Mouse (Mus musculus) cerebellum, adult 2 months (tissue): ENCODE measurements around the gene Sik3. TPM values are rescaled to one million over a fixed set of nuclear protein-coding genes. Genes with fewer than 3 reads are reported as not detected.
A peak's percentile ranks its signal among the peaks of the same experiment; 100 is the strongest.
"Not testable (repeated sequence)": the region's sequence is repeated elsewhere in the genome, so short reads cannot be mapped to it uniquely, and the experiment has no call there.

Experiments used
- DNase-seq, 2 experiments: peaks; one replicate each; pipeline ENCODE4 v3.0.0; 2021
- H3K27ac ChIP-seq: fragments of 200-500 bp; 2 replicates; pipeline ENCODE4 v1.5.1; 2012; ENCODE audit warnings: low read length, control low read depth, inconsistent platforms; ENCODE audit not compliant: insufficient read depth
- H3K27me3 ChIP-seq: fragments of 200-500 bp; 2 replicates; pipeline ENCODE4 v1.6.1; 2012; ENCODE audit warnings: inconsistent platforms, mild to moderate bottlenecking, low read length, moderate library complexity; ENCODE audit not compliant: control insufficient read depth, insufficient read depth
- H3K4me1 ChIP-seq: fragments of 200-500 bp; 2 replicates; pipeline ENCODE4 v1.6.1; 2011; ENCODE audit warnings: low read length; ENCODE audit not compliant: control insufficient read depth, insufficient read depth
- H3K4me3 ChIP-seq: fragments of 200-500 bp; replicated peaks from 2 replicates; pipeline ENCODE3; 2011; ENCODE audit warnings: mild to moderate bottlenecking, low read depth, low read length, control low read depth; ENCODE audit not compliant: insufficient read depth
- CTCF ChIP-seq: fragments of 200-500 bp; IDR thresholded peaks from 2 replicates; pipeline ENCODE4 v1.5.1; 2011; ENCODE audit warnings: low read depth, mild to moderate bottlenecking, control low read depth, low read length, moderate library complexity, borderline replicate concordance; ENCODE audit not compliant: insufficient read depth
- POLR2A ChIP-seq: fragments of 200-500 bp; IDR thresholded peaks from 2 replicates; pipeline ENCODE4 v1.6.1; 2011; ENCODE audit warnings: low read length, control low read depth, borderline replicate concordance; ENCODE audit not compliant: insufficient read depth
- WGBS: fragments of 180-500 bp; shearing (Covaris S2); methylation state at CpG from one replicate; pipeline ENCODE4 v1.1.7; 2018; 5-methylcytosine and 5-hydroxymethylcytosine counted together
- polyA plus RNA-seq: library from polyadenylated mRNA; depleted of rRNA; stranded (reverse); fragments of >200 nt; gene quantifications from 2 replicates; pipeline ENCODE4 v1.2.3, GENCODE M21; 2012

The Sik3 gene
- polyA plus RNA-seq, 1 experiment: 69.1 TPM

GRCm38 (mm10) chr9:46122731-46123130 is 110.1 kb downstream of the Sik3 start:
- Histone ChIP-seq H3K4me1 (peaks cover 18% of the 10 kb centered on the region), H3K27me3 (no peaks in the 10 kb centered on the region), H3K4me3 (no peak overlapping the region), H3K27ac (no peak overlapping the region)
- TF ChIP-seq CTCF: no peak
- TF ChIP-seq POLR2A: no peak
- DNase-seq: no peak
- WGBS: 66% methylated on average over 9 of the region's 9 CpGs

- no peak for DNase-seq
- Histone ChIP-seq H3K4me1 (peaks cover 8% of the 10 kb centered on the region), H3K27ac (no peak overlapping the region), H3K4me3 (no peak overlapping the region), H3K27me3 (no peaks in the 10 kb centered on the region)
- TF ChIP-seq CTCF: no peak
- TF ChIP-seq POLR2A: no peak
- 79% methylated on average over 2 of the region's 2 CpGs for WGBS
Observed at GRCm38 (mm10) chr9:46126295-46126694, 113.7 kb downstream of the Sik3 start.

GRCm38 (mm10) chr9:46127326-46127725 is 114.7 kb downstream of the Sik3 start:
- TF ChIP-seq CTCF (no peak), POLR2A (no peak)
- no peak overlapping the region for H3K4me3 ChIP-seq
- H3K27me3 ChIP-seq: no peaks in the 10 kb centered on the region
- 57% methylated on average over 5 of the region's 5 CpGs for WGBS
- no peak for DNase-seq
- peaks cover 3% of the 10 kb centered on the region for H3K4me1 ChIP-seq
- no peak overlapping the region for H3K27ac ChIP-seq

GRCm38 (mm10) chr9:46129241-46129640 is 116.6 kb downstream of the Sik3 start:
- 74% methylated on average over 2 of the region's 2 CpGs for WGBS
- Histone ChIP-seq H3K27ac (no peak overlapping the region), H3K4me3 (no peak overlapping the region), H3K4me1 (peaks cover 3% of the 10 kb centered on the region), H3K27me3 (no peaks in the 10 kb centered on the region)
- TF ChIP-seq POLR2A: no peak
- TF ChIP-seq CTCF: no peak
- no peak for DNase-seq

GRCm38 (mm10) chr9:46132821-46133220 is 120.2 kb downstream of the Sik3 start:
- H3K4me1 ChIP-seq, DNase-seq, H3K4me3 ChIP-seq, H3K27me3 ChIP-seq, H3K27ac ChIP-seq: not testable (repeated sequence)

- Histone ChIP-seq H3K4me3 (no peak overlapping the region), H3K27ac (no peak overlapping the region; the same call in 1 of the 2 replicates), H3K4me1 (peaks cover 15% of the 10 kb centered on the region; the same call in 1 of the 2 replicates), H3K27me3 (no peaks in the 10 kb centered on the region)
- no peak for DNase-seq
- 18% methylated on average over 6 of the region's 6 CpGs for WGBS
- TF ChIP-seq POLR2A: no peak
- TF ChIP-seq CTCF: no peak
Observed at GRCm38 (mm10) chr9:46138831-46139230, 126.2 kb downstream of the Sik3 start.

DNA sequence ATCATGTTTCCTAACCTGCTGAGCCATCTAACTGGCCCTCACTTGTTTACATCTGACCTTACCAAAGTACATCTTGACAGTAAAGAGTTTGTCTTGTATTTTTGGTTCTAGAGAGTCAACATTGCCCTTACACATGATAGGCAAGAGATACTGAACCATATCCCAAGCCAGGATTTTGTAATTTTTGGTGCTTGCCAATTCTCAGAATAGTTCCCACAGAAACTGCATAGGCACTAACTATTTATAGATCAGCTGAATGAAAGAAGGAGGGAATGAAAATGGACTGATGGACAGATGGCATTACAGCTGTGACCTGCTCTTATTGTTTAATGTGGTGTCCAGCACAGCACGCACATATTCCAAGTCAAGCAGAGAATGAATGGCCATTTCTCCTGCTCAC is 128.2 kb downstream of the Sik3 start:
- Histone ChIP-seq H3K4me3 (no peak overlapping the region), H3K4me1 (peaks cover 21% of the 10 kb centered on the region; the same call in 1 of the 2 replicates), H3K27me3 (no peaks in the 10 kb centered on the region), H3K27ac (no peak overlapping the region)
- DNase-seq: peak in 1 of 2 experiments; percentile 65
- 18% methylated on average over 1 of the region's 1 CpGs for WGBS
- no peak for TF ChIP-seq CTCF

- DNase-seq: no peak
- Histone ChIP-seq H3K27ac (no peak overlapping the region), H3K4me1 (peaks cover 24% of the 10 kb centered on the region; the same call in 1 of the 2 replicates), H3K27me3 (no peaks in the 10 kb centered on the region), H3K4me3 (no peak overlapping the region)
- no peak for TF ChIP-seq POLR2A
- TF ChIP-seq CTCF: no peak
- WGBS: 84% methylated on average over 1 of the region's 1 CpGs
Observed at GRCm38 (mm10) chr9:46142031-46142430, 129.4 kb downstream of the Sik3 start.
